ENCODE assay signal across 19 mouse cellular contexts in the genomic region with DNA sequence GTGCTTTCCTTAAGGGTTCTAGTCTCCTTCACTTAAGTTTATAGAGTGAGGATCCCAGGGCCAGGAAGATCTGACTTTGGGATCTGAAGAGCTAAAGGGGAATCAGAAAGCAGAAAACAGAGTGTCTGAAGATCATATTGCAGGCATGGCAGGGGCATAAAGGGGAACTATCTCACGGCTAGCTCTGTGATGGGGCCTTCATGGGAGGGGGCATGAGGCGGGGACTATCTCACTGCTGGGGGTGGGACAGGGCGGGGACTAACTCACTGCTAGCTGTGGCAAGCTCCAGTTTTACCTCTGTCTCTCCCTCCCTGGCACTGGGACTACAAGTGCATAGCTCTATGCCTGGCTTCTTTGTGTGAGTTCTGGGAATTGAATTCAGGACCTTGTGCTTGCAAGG.
"Had no signal": no experiment of that assay in that cellular context is flagged by ENCODE, and none has a peak within 500 bp of the region (broad histone marks: within the 10 kb centered on the region; RNA-seq: fewer than 3 reads in every experiment).

No protein-coding gene starts in this region.

- DNase-seq: liver, postnatal 0 days; lung, adult 2 months; lung, postnatal 14 days; lung, postnatal 36 days; retina, postnatal 1 day; right cerebral cortex, adult 18-20 months; right cerebral cortex, postnatal 25 days; right cerebral cortex, postnatal 4 days; spleen, adult 18-20 months; thymus, adult 18-20 months; thymus, postnatal 14 days; thymus, postnatal 36 days had no signal

- H3K9ac ChIP-seq: liver, postnatal 0 days; lung, embryonic 15.5 days; midbrain, embryonic 12.5 days; midbrain, embryonic 15.5 days; neural tube, embryonic 12.5 days had no signal

- H3K4me2 ChIP-seq: lung, embryonic 15.5 days; midbrain, embryonic 12.5 days; midbrain, embryonic 15.5 days; neural tube, embryonic 12.5 days had no signal

- H3K27me3 ChIP-seq: lung, embryonic 15.5 days; midbrain, embryonic 12.5 days; midbrain, embryonic 15.5 days; neural tube, embryonic 12.5 days had no signal

- H3K4me3 ChIP-seq: lung, embryonic 15.5 days; midbrain, embryonic 10.5 days; midbrain, embryonic 12.5 days; midbrain, embryonic 15.5 days; neural tube, embryonic 12.5 days had no signal

- H3K36me3 ChIP-seq: lung, embryonic 15.5 days; midbrain, embryonic 10.5 days; midbrain, embryonic 12.5 days; midbrain, embryonic 15.5 days; neural tube, embryonic 12.5 days had no signal

- H3K9me3 ChIP-seq: lung, embryonic 15.5 days; midbrain, embryonic 12.5 days; midbrain, embryonic 15.5 days; neural tube, embryonic 12.5 days had no signal

- H3K27ac ChIP-seq: lung, embryonic 15.5 days; macrophage; midbrain, embryonic 10.5 days; midbrain, embryonic 12.5 days; midbrain, embryonic 15.5 days; neural tube, embryonic 12.5 days had no signal

- ATAC-seq: liver, postnatal 0 days; lung, postnatal 0 days; midbrain, embryonic 15.5 days had no signal
